Comparison of ENCODE assay signal across 8 mouse cellular contexts in genomic region chr5:111417378-111418131, GRCm38 (mm10). TPM values are rescaled to one million over a fixed set of nuclear protein-coding genes. Genes with fewer than 3 reads are reported as not detected.
DNase-seq lines count a peak whose midpoint lies in the region; ATAC-seq lines count a peak whose summit lies in the region.

No protein-coding gene starts in this region.

- peak overlapping the region; percentile 85 for H3K9ac ChIP-seq in lung, embryonic 15.5 days
- peak overlapping the region; percentile 97 for H3K9ac ChIP-seq in heart, embryonic 13.5 days
- H3K9ac ChIP-seq in limb, embryonic 12.5 days (replicated peaks) = peak overlapping the region; percentile 84

- no peaks in the 10 kb centered on the region for H3K36me3 ChIP-seq in lung, embryonic 15.5 days
- peaks cover 34% of the 10 kb centered on the region for H3K36me3 ChIP-seq in heart, embryonic 13.5 days
- peaks cover 31% of the 10 kb centered on the region for H3K36me3 ChIP-seq in limb, embryonic 12.5 days

- no peaks in the 10 kb centered on the region for H3K9me3 ChIP-seq in lung, embryonic 15.5 days
- no peaks in the 10 kb centered on the region for H3K9me3 ChIP-seq in heart, embryonic 13.5 days
- H3K9me3 ChIP-seq in limb, embryonic 12.5 days = no peaks in the 10 kb centered on the region

- DNase-seq in lung, adult 18-20 months = no peak
- DNase-seq in neural tube, embryonic 10.5 days (ENCODE audit: extremely low spot score, low spot score) = peak; percentile 78
- DNase-seq in c-Kit-positive CD71-positive TER-119-positive erythroid progenitor cells, embryonic 14.5 days (ENCODE audit: low spot score) = no peak
- no peak for DNase-seq in MN1 (ENCODE audit: low spot score)

- H3K27ac ChIP-seq in lung, embryonic 15.5 days = peak overlapping the region; percentile 78
- H3K27ac ChIP-seq in brown adipose tissue, adult 24 weeks (replicated peaks; ENCODE audit: low read depth, low read length) = peak overlapping the region; percentile 36
- peak overlapping the region; percentile 88 for H3K27ac ChIP-seq in heart, embryonic 13.5 days (replicated peaks)
- peak overlapping the region; percentile 88 for H3K27ac ChIP-seq in limb, embryonic 12.5 days

- peaks cover 39% of the 10 kb centered on the region for H3K27me3 ChIP-seq in lung, embryonic 15.5 days
- peaks cover 61% of the 10 kb centered on the region for H3K27me3 ChIP-seq in heart, embryonic 13.5 days (replicated peaks)
- H3K27me3 ChIP-seq in limb, embryonic 12.5 days = peaks cover 76% of the 10 kb centered on the region

- H3K4me3 ChIP-seq in lung, embryonic 15.5 days = peak overlapping the region; percentile 79
- peak overlapping the region; percentile 90 for H3K4me3 ChIP-seq in brown adipose tissue, adult 24 weeks (ENCODE audit: insufficient read depth, low read depth, low read length)
- H3K4me3 ChIP-seq in heart, embryonic 13.5 days = peak overlapping the region; percentile 92
- H3K4me3 ChIP-seq in limb, embryonic 12.5 days (replicated peaks) = peak overlapping the region; percentile 65

- H3K4me2 ChIP-seq in lung, embryonic 15.5 days = peak overlapping the region; percentile 99
- peak overlapping the region; percentile 94 for H3K4me2 ChIP-seq in heart, embryonic 13.5 days
- H3K4me2 ChIP-seq in limb, embryonic 12.5 days = peak overlapping the region; percentile 90

- WGBS in lung, embryonic 15.5 days = under 1% methylated on average over 70 of the region's 105 CpGs
- WGBS in heart, embryonic 13.5 days = under 1% methylated on average over 96 of the region's 105 CpGs
- WGBS in limb, embryonic 12.5 days = under 1% methylated on average over 99 of the region's 105 CpGs

- no peak for ATAC-seq in lung, embryonic 15.5 days (ENCODE audit: borderline replicate concordance, extremely low read depth, low FRiP score, low TSS enrichment)
- ATAC-seq in heart, embryonic 13.5 days (ENCODE audit: extremely low read depth, insufficient number of reproducible peaks, low FRiP score, low TSS enrichment) = no peak
- no peak for ATAC-seq in limb, embryonic 12.5 days (ENCODE audit: insufficient number of reproducible peaks, insufficient read depth, low FRiP score, low TSS enrichment, low read depth)

- peaks cover 64% of the 10 kb centered on the region for H3K4me1 ChIP-seq in lung, embryonic 15.5 days
- H3K4me1 ChIP-seq in brown adipose tissue, adult 24 weeks (ENCODE audit: control insufficient read depth, insufficient read depth, insufficient read length, low read length) = peaks cover 6% of the 10 kb centered on the region; the same call in 1 of the 2 replicates
- H3K4me1 ChIP-seq in heart, embryonic 13.5 days = peaks cover 66% of the 10 kb centered on the region
- peaks cover 67% of the 10 kb centered on the region for H3K4me1 ChIP-seq in limb, embryonic 12.5 days (replicated peaks)

RNA-seq across cellular contexts. Expression of gene Mn1, which starts 0.4 kb away (rescaled TPM):
- 7.8 and 9.0 TPM in 2 replicates for polyA plus RNA-seq in lung, embryonic 15.5 days (2015; fragmentation: Nextera tagmentation; extraction: Ambion mirVana)
- 1.2 and 2.6 TPM in 2 replicates for polyA plus RNA-seq in brown adipose tissue, adult 24 weeks (2012; ENCODE audit: insufficient read depth, insufficient read length, missing spikeins)
- 7.2 and 8.2 TPM in 2 replicates for polyA plus RNA-seq in heart, embryonic 13.5 days (2015; fragmentation: Nextera tagmentation; extraction: Ambion mirVana)
- 14.9 and 15.0 TPM in 2 replicates for polyA plus RNA-seq in limb, embryonic 12.5 days (2016; fragmentation: Nextera tagmentation; extraction: Ambion mirVana)

Comparison
In these comparisons a context has a peak if more than half of its experiments do, and no peak if none do; other contexts are left out.
1. H3K27ac ChIP-seq: peak in every context shown above with its lines; median percentile 88 in heart, embryonic 13.5 days; 88 in limb, embryonic 12.5 days; 78 in lung, embryonic 15.5 days; 36 in brown adipose tissue, adult 24 weeks.